Mouse (Mus musculus) neutrophil, adult 5-6 weeks (primary cell): ENCODE data around the gene Pawr. TPM values are rescaled to one million over a fixed set of nuclear protein-coding genes. Genes with fewer than 3 reads are reported as not detected.

Experiments used
- ATAC-seq: fragments of 151-379, 151-347 bp; 2 replicates; pipeline ENCODE4 v1.8.0; 2017; ENCODE audit warnings: mild to moderate bottlenecking, moderate TSS enrichment; ENCODE audit not compliant: insufficient number of reproducible peaks, poor library complexity, low FRiP score, severe bottlenecking; ENCODE audit errors: extremely low read depth
- total RNA-seq: library from RNA; stranded (forward); fragments of 200-1000 nt; gene quantifications from 2 replicates; pipeline ENCODE4 v1.2.3, GENCODE M21; 2017

Pawr gene
- total RNA-seq, 1 experiment from 2014 or later: not detected

DNA sequence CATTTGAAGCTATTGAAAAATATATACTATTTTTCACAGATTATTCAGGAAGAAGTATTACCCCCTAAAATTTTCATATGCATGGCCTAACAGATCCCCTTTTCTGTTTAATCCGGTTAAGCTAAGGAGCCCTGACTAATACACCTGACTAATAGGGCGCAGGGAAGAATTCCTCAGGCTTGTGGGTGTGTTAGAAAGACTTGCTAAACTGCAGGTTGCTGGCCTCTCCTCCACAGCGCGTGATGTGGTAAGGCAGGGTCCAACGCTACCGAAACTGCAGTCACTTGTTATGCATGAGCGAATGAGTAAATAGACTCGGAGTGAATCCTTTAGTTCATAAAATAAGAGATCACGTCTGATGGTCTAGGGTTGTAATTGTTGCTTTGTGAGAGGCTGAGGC lies 120.5 kb downstream of the Pawr start:
- ATAC-seq: no peak

DNA sequence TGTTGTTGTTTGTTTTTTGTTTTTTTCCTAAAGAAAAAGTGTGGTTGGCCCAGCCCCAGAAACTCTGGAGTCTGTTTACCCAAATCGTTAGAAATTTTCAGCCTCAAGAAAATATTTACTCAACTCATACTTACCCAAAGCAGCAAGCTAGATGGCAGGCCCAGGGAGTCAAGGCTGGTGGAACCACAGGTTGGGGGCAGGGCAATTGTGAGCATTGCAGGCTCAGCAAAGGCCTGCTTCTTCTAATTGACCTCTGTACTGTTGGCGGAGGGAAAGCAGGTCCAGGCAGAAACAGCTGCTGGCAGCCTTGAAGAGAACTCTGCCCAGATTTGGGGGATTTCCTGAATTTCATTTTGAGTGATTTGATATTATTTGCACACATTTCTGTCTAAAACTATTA lies 121.6 kb downstream of the Pawr start:
- no peak for ATAC-seq

DNA sequence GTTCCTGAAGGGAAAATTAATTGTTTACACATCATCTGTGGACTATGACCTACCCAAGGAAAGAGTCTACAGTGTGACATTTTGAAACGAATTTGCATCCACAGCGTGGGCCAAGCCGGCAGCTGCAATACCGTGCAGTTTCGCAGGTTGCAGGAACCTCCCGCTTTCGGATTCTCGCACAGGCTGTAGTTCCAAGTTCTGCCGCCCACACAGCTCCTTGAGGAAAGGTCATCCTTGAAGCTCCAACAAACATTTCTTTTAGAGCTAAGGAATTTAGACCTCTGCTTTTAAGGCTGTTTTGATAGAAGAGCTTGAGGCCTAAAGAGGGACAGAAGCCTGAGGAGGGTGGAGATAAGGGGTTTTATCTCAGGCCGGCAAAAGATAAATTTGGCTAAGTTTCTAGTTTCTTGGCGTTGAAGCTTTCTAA lies 122.8 kb downstream of the Pawr start:
- no peak for ATAC-seq

DNA sequence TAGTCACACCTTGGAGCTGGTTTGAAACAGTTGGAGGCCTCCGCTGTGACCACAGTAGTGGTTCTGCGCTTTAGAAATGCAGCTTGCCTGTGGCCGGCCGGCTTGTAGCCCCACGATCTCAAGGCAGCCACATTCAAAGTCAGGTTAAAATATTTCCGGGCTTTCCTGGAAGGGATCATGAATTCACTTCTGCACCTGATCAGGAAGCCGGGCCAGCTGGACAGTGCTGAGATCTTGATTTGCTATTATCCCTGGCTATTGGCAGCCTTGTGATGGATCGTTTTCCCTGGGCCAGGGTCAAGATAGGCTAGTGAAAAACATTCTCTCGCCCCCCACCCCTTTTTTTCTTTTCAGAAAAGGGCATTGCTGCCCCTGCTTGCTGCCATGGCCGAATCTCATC lies 123.3 kb downstream of the Pawr start:
- no peak for ATAC-seq

DNA sequence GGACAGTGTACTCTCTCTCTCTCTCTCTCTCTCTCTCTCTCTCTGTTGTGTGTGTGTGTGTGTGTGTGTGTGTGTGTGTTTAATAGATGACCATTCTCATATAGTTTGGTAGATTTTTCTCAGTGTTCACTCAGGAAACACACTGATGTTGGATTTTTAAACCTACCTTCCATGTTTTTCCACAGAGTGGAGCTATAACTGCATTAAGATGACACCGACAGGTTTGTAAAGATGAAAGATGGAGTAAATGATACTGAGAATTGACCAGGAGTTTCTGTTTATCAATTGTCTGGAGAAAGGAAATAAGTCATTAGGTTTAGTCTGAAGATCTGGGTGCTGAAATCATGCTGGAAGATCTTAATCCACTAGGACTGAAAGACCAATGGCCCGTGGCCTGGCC lies 124.0 kb downstream of the Pawr start:
- no peak for ATAC-seq

DNA sequence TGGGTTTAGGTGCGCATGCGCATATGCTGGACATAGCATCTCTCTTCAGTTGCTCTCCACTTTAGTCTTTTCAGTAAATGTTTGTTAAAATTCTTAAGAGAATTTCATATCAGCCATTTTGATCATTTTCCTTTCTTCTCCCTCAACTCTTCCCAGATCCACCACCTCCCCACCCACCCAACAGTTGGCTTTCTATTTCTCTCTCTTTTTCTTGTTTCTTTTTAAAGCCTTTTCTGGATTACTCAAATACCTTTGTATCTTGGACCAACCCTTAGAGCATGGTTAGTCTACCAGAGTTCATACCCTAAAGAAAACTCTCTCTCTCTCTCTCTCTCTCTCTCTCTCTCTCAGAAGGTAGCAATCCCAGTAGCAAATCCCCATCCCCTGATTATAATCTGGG lies 125.1 kb downstream of the Pawr start:
- ATAC-seq: no peak

DNA sequence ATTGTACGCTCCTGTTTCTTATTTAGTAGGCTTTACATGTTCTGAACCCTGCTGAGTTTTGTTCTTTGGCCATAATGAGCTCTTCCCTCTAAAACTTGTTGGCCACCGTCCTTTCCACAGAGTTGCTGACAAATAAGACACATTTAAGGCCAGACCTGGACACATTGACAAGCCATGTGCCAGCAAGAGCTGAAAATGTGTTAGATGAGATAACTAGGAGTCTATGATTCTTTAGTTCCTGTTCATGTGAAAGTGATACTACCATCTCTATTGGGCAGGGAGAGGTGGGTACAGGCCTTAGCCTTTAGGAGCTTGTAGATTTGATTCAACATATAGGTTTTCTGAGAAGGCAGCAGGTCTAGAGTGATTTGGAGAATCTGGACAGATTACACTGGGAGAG lies 129.9 kb downstream of the Pawr start:
- no peak for ATAC-seq

Other genes starting within 250 kb of the Pawr start
- 342 and 392 TPM in 2 replicates for gene Ppp1r12a, start 169.9 kb upstream of the Pawr start, total RNA-seq